Comparison of ENCODE assay signal across 8 mouse cellular contexts in the genomic region with DNA sequence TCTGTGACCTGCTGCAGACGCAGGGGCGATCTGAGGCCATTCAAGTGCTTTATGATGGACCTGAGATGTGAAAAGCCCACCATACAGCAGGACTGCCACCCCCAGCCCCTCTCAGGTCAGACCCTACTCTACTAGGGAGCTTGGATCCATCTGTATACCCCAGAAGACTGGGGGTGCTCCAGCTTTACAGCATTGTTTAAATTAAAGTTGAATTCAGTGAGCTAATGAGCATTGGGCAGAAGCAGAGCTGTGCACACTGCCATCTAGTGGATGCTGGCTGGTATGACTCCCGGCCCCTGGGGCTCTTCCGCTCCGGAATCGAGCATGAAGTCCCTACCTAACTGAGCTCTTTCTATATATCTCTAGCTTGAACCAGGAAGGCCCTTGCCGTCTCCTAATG.
DNase-seq lines count a peak whose midpoint lies in the region; ATAC-seq and TF ChIP-seq lines count a peak whose summit lies in the region.

No protein-coding gene starts in this region.

- H3K4me1 ChIP-seq in G1E (ENCODE audit: insufficient read depth, low read depth, low read length), result no peaks in the 10 kb centered on the region
- no peaks in the 10 kb centered on the region for H3K4me1 ChIP-seq in bone marrow, adult 2 months (ENCODE audit: control insufficient read depth, insufficient read depth, low read length)
- H3K4me1 ChIP-seq in embryonic facial prominence, embryonic 12.5 days, result no peaks in the 10 kb centered on the region
- no peaks in the 10 kb centered on the region for H3K4me1 ChIP-seq in heart, embryonic 16.5 days (ENCODE audit: control insufficient read depth, insufficient read depth, low read length)
- H3K4me1 ChIP-seq in liver, embryonic 14.5 days (replicated peaks; ENCODE audit: control insufficient read depth in 2 of 2, insufficient read depth in 2 of 2, low read length in 1 of 2), result no peaks in the 10 kb centered on the region
- H3K4me1 ChIP-seq in neural tube, embryonic 13.5 days (replicated peaks), result peaks cover 3% of the 10 kb centered on the region; the same call in 1 of the 2 replicates

- DNase-seq in G1E (ENCODE audit: low spot score), result no peak
- DNase-seq in kidney, postnatal 25 days, result peak; percentile 58 to 61
- DNase-seq in liver, embryonic 14.5 days (ENCODE audit: low read depth in 3 of 3, low spot score in 3 of 3), result peak in 1 of 3 experiments; percentile 7
- DNase-seq in thymus, postnatal 25 days, result peak; percentile 43

- TF ChIP-seq CTCF in G1E (IDR thresholded peaks at IDR 0.05; ENCODE audit: low read depth, low read length), result no peak
- TF ChIP-seq CTCF in bone marrow, adult 2 months (IDR thresholded peaks at IDR 0.05; ENCODE audit: control insufficient read depth, insufficient read depth, low read length), result peak; percentile 77
- TF ChIP-seq CTCF in liver, embryonic 14.5 days (IDR thresholded peaks at IDR 0.05; ENCODE audit: low read depth), result peak; percentile 87

- no peaks in the 10 kb centered on the region for H3K27me3 ChIP-seq in G1E (ENCODE audit: insufficient read depth, low read length)
- no peaks in the 10 kb centered on the region for H3K27me3 ChIP-seq in embryonic facial prominence, embryonic 12.5 days
- H3K27me3 ChIP-seq in heart, embryonic 16.5 days (ENCODE audit: control insufficient read depth, insufficient read depth, low read length), result no peaks in the 10 kb centered on the region
- no peaks in the 10 kb centered on the region for H3K27me3 ChIP-seq in liver, embryonic 14.5 days (ENCODE audit: control insufficient read depth, insufficient read depth, low read length)
- H3K27me3 ChIP-seq in neural tube, embryonic 13.5 days, result no peaks in the 10 kb centered on the region

- 31% methylated on average over 7 of the region's 7 CpGs for WGBS in bone marrow, adult 2 months
- 31% methylated on average over 7 of the region's 7 CpGs for WGBS in embryonic facial prominence, embryonic 12.5 days
- 34% methylated on average over 7 of the region's 7 CpGs for WGBS in heart, embryonic 16.5 days
- WGBS in liver, embryonic 14.5 days (ENCODE audit: insufficient replicate concordance), result 40% methylated on average over 7 of the region's 7 CpGs
- 36% methylated on average over 7 of the region's 7 CpGs for WGBS in neural tube, embryonic 13.5 days

- peaks cover 45% of the 10 kb centered on the region for H3K9me3 ChIP-seq in G1E (replicated peaks)
- no peaks in the 10 kb centered on the region for H3K9me3 ChIP-seq in embryonic facial prominence, embryonic 12.5 days
- no peaks in the 10 kb centered on the region for H3K9me3 ChIP-seq in heart, embryonic 16.5 days (replicated peaks; ENCODE audit: control insufficient read depth, low read length)
- no peaks in the 10 kb centered on the region for H3K9me3 ChIP-seq in liver, embryonic 14.5 days (ENCODE audit: control insufficient read depth, low read length)
- no peaks in the 10 kb centered on the region for H3K9me3 ChIP-seq in neural tube, embryonic 13.5 days

- H3K9ac ChIP-seq in embryonic facial prominence, embryonic 12.5 days, result no peak overlapping the region
- H3K9ac ChIP-seq in heart, embryonic 16.5 days (ENCODE audit: low read length), result no peak overlapping the region
- H3K9ac ChIP-seq in liver, embryonic 14.5 days (replicated peaks), result no peak overlapping the region
- H3K9ac ChIP-seq in neural tube, embryonic 13.5 days, result no peak overlapping the region

- H3K4me2 ChIP-seq in embryonic facial prominence, embryonic 12.5 days (replicated peaks), result no peak overlapping the region
- H3K4me2 ChIP-seq in heart, embryonic 16.5 days (ENCODE audit: low read depth, low read length), result no peak overlapping the region
- H3K4me2 ChIP-seq in liver, embryonic 14.5 days (ENCODE audit: low read depth), result no peak overlapping the region
- no peak overlapping the region for H3K4me2 ChIP-seq in neural tube, embryonic 13.5 days

- no peaks in the 10 kb centered on the region for H3K36me3 ChIP-seq in G1E (replicated peaks)
- H3K36me3 ChIP-seq in embryonic facial prominence, embryonic 12.5 days, result peaks cover 4% of the 10 kb centered on the region; the same call in 1 of the 2 replicates
- H3K36me3 ChIP-seq in heart, embryonic 16.5 days (ENCODE audit: control insufficient read depth, insufficient read depth), result no peaks in the 10 kb centered on the region; the same call in 1 of the 2 replicates
- no peaks in the 10 kb centered on the region for H3K36me3 ChIP-seq in liver, embryonic 14.5 days (replicated peaks; ENCODE audit: control insufficient read depth, insufficient read depth, low read depth)
- H3K36me3 ChIP-seq in neural tube, embryonic 13.5 days, result peaks cover 18% of the 10 kb centered on the region

- H3K27ac ChIP-seq in bone marrow, adult 2 months (ENCODE audit: control insufficient read depth, insufficient read depth, low read depth, low read length, poor library complexity), result no peak overlapping the region
- H3K27ac ChIP-seq in embryonic facial prominence, embryonic 12.5 days, result no peak overlapping the region
- H3K27ac ChIP-seq in heart, embryonic 16.5 days (ENCODE audit: low read length), result no peak overlapping the region
- no peak overlapping the region for H3K27ac ChIP-seq in liver, embryonic 14.5 days
- H3K27ac ChIP-seq in neural tube, embryonic 13.5 days (replicated peaks), result no peak overlapping the region

- TF ChIP-seq POLR2A in bone marrow, adult 2 months (IDR thresholded peaks at IDR 0.05; ENCODE audit: borderline replicate concordance, control insufficient read depth, low read depth, low read length), result no peak

- no peak overlapping the region for H3K4me3 ChIP-seq in G1E (ENCODE audit: low read depth, low read length)
- H3K4me3 ChIP-seq in bone marrow, adult 2 months (replicated peaks; ENCODE audit: control insufficient read depth, low read depth, low read length), result no peak overlapping the region
- H3K4me3 ChIP-seq in embryonic facial prominence, embryonic 12.5 days, result no peak overlapping the region
- H3K4me3 ChIP-seq in heart, embryonic 16.5 days (ENCODE audit: low read length), result no peak overlapping the region
- no peak overlapping the region for H3K4me3 ChIP-seq in liver, embryonic 14.5 days (ENCODE audit: insufficient read depth in 1 of 2, low read depth in 2 of 2, low read length in 2 of 2)
- H3K4me3 ChIP-seq in neural tube, embryonic 13.5 days, result no peak overlapping the region

- 0 out of 2 replicates have a peak, but pooled peaks have one; percentile 9 for ATAC-seq in G1E (ENCODE audit: extremely low read depth, insufficient number of reproducible peaks, low FRiP score, poor library complexity, severe bottlenecking)
- ATAC-seq in embryonic facial prominence, embryonic 12.5 days (ENCODE audit: insufficient number of reproducible peaks, insufficient read depth, low FRiP score, low TSS enrichment), result peak; percentile 37; the same call in 1 of the 2 replicates
- ATAC-seq in heart, embryonic 16.5 days (replicated peaks; ENCODE audit: extremely low read depth, insufficient read depth, low FRiP score), result peak; percentile 65; the same call in 1 of the 2 replicates
- no peak for ATAC-seq in liver, embryonic 14.5 days (ENCODE audit: insufficient read depth)
- peak; percentile 74 for ATAC-seq in neural tube, embryonic 13.5 days (ENCODE audit: low read depth)

- TF ChIP-seq EP300 in liver, embryonic 14.5 days (IDR thresholded peaks at IDR 0.05; ENCODE audit: low read depth), result no peak
